Mouse (Mus musculus) forebrain, postnatal 0 days (tissue): Measurements from ENCODE around the gene Gas7. TPM values are rescaled to one million over a fixed set of nuclear protein-coding genes. Genes with fewer than 3 reads are reported as not detected.

Experiments used
- ATAC-seq: fragments of 200-750 bp; cut with Nextera tagmentation; 2 replicates; pipeline ENCODE4 v1.8.0; 2017; ENCODE audit warnings: mild to moderate bottlenecking, moderate library complexity
- DNase-seq: peaks from one replicate; pipeline ENCODE4 v3.0.0-alpha.2; 2015
- H3K27ac ChIP-seq: fragments of 300-500 bp; sonication (generic); 2 replicates; pipeline ENCODE4 v1.5.1; 2014; ENCODE audit warnings: low read depth, mild to moderate bottlenecking, antibody characterized with exemption, low read length, moderate library complexity, mixed read lengths
- H3K27me3 ChIP-seq: fragments of 300-500 bp; sonication (generic); 2 replicates; pipeline ENCODE4 v1.6.1; 2014; ENCODE audit warnings: mild to moderate bottlenecking, low read length, mixed read lengths; ENCODE audit not compliant: insufficient read depth
- H3K36me3 ChIP-seq: fragments of 300-500 bp; sonication (generic); 2 replicates; pipeline ENCODE4 v1.6.1; 2014; ENCODE audit warnings: mild to moderate bottlenecking, moderate library complexity; ENCODE audit not compliant: insufficient read depth
- H3K4me1 ChIP-seq: fragments of 300-500 bp; sonication (generic); 2 replicates; pipeline ENCODE4 v1.6.1; 2014; ENCODE audit warnings: antibody characterized with exemption; ENCODE audit not compliant: insufficient read depth
- H3K4me2 ChIP-seq: fragments of 300-500 bp; sonication (generic); 2 replicates; pipeline ENCODE4 v1.6.1; 2014; ENCODE audit warnings: low read depth, mild to moderate bottlenecking, moderate library complexity
- H3K4me3 ChIP-seq: fragments of 300-500 bp; sonication (generic); 2 replicates; pipeline ENCODE4 v1.5.1; 2014; ENCODE audit warnings: low read depth, low read length, mixed read lengths
- H3K9ac ChIP-seq: fragments of 300-500 bp; sonication (generic); 2 replicates; pipeline ENCODE4 v1.6.1; 2014; ENCODE audit warnings: mild to moderate bottlenecking
- H3K9me3 ChIP-seq: fragments of 300-500 bp; sonication (generic); 2 replicates; pipeline ENCODE4 v1.6.1; 2016; ENCODE audit warnings: low read length
- CTCF ChIP-seq: sonication (generic); IDR thresholded peaks from 2 replicates; pipeline ENCODE4 v1.5.1; 2016; ENCODE audit warnings: antibody characterized with exemption, control low read depth, low read depth
- WGBS: fragments of 180-500 bp; shearing (Covaris S2); extraction: QIAGEN DNeasy Blood & Tissue Kit; methylation state at CpG from one replicate; pipeline ENCODE4 v1.1.7; 2014; 5-methylcytosine and 5-hydroxymethylcytosine counted together
- polyA plus RNA-seq: library from polyadenylated mRNA; unstranded; fragments of >200 nt; fragmentation: Nextera tagmentation; extraction: Ambion mirVana; gene quantifications from 2 replicates; pipeline ENCODE4 v1.2.1, GENCODE M21; 2015
- total RNA-seq: library from RNA; depleted of rRNA; stranded (reverse); fragments of >200 nt; gene quantifications from 2 replicates; pipeline ENCODE4 v1.2.3, GENCODE M21; 2014

Gene Gas7
- total and polyA plus RNA-seq, 2 experiments from 2014 or later: 124 to 176 TPM

DNA sequence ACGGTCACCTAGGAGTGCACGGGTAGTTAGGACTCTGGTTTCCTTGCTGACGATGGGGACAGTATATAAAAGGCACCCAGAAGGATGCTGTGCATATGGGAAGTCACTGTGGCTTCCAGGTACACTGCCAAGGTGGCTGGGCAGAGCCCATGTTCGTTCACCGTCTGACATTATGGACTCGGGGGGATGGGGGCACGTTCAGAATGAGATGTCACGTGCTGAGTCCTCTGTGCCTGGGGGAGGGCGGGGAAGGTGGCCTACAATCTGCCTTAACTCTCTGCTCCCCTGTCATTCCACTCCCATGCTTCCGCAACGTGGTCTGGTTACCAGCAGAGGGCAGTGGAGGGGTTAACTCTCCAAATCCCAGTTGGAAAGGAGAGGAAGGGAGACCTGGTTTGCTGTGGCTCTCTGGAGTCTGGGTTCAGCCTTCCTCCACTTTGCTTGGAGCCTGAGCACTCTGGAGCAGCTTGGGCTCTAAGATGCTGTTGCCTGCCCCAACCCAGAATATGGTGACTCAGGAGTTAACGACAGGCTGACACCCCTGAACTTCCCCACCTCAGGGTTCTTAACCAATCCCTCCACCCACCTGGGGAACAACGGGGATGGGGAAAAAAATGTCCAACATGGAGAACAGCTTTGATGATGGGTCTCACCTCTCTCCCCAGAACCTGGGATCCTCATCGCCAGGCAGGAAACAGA, 197.1 kb downstream of the Gas7 start:
- no peak overlapping the region; the same call in 1 of the 2 replicates for H3K27ac ChIP-seq
- H3K4me2 ChIP-seq: peak overlapping the region; percentile 23; the same call in 1 of the 2 replicates
- no peaks in the 10 kb centered on the region; the same call in 1 of the 2 replicates for H3K36me3 ChIP-seq
- WGBS: 12% methylated on average over 14 of the region's 14 CpGs
- ATAC-seq (peak; percentile 34; the same call in 1 of the 2 replicates), DNase-seq (peak; percentile 70)
- H3K27me3 ChIP-seq: no peaks in the 10 kb centered on the region
- no peak overlapping the region for H3K9ac ChIP-seq
- TF ChIP-seq CTCF: peak; percentile 82
- H3K4me1 ChIP-seq: peaks cover 10% of the 10 kb centered on the region; the same call in 1 of the 2 replicates
- no peaks in the 10 kb centered on the region for H3K9me3 ChIP-seq
- no peak overlapping the region for H3K4me3 ChIP-seq

GRCm38 (mm10) chr11:67652893-67653255, 197.6 kb downstream of the Gas7 start:
- Histone ChIP-seq H3K4me3 (no peak overlapping the region), H3K9ac (no peak overlapping the region), H3K9me3 (no peaks in the 10 kb centered on the region), H3K4me1 (peaks cover 10% of the 10 kb centered on the region; the same call in 1 of the 2 replicates), H3K27me3 (no peaks in the 10 kb centered on the region), H3K27ac (no peak overlapping the region; the same call in 1 of the 2 replicates), H3K4me2 (peak overlapping the region; percentile 23; the same call in 1 of the 2 replicates), H3K36me3 (no peaks in the 10 kb centered on the region; the same call in 1 of the 2 replicates)
- 27% methylated on average over 6 of the region's 6 CpGs for WGBS
- ATAC-seq: 0 out of 2 replicates have a peak, but pooled peaks have one; percentile 16
- DNase-seq: no peak
- no peak for TF ChIP-seq CTCF

DNA sequence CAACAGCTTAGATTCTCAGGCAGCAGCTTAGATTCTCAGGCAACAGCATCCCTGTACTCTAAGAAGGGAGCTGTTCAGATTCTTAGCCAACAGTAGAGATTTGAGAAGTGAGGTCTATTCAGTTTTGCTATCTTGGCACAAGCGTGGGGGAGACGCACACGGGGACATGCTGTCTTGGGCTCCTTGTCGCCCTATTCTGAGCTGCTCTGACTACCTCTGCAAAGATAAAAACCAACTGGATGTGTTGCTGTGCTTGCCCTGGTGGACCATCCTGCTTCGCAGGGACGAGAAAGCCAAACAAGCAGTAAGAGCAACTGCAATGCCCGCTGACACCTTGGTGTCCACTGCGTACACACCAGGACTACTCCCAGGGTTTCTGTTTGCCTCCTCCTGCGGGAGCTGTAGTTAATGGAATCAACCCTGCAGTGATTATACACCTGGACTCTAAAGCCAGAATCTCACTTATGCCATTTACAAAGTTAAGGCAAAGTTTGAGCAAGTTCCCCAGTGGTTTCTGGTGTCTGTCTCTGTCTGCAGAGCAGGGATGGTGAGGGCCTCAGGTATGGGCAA, 198.4 kb downstream of the Gas7 start:
- H3K9me3 ChIP-seq: no peaks in the 10 kb centered on the region
- no peak overlapping the region for H3K4me3 ChIP-seq
- no peaks in the 10 kb centered on the region; the same call in 1 of the 2 replicates for H3K36me3 ChIP-seq
- 87% methylated on average over 9 of the region's 9 CpGs for WGBS
- no peak overlapping the region for H3K27ac ChIP-seq
- H3K4me1 ChIP-seq: peaks cover 10% of the 10 kb centered on the region; the same call in 1 of the 2 replicates
- no peak overlapping the region for H3K9ac ChIP-seq
- H3K27me3 ChIP-seq: no peaks in the 10 kb centered on the region
- DNase-seq (no peak), ATAC-seq (no peak)
- H3K4me2 ChIP-seq: no peak overlapping the region
- TF ChIP-seq CTCF: no peak

DNA sequence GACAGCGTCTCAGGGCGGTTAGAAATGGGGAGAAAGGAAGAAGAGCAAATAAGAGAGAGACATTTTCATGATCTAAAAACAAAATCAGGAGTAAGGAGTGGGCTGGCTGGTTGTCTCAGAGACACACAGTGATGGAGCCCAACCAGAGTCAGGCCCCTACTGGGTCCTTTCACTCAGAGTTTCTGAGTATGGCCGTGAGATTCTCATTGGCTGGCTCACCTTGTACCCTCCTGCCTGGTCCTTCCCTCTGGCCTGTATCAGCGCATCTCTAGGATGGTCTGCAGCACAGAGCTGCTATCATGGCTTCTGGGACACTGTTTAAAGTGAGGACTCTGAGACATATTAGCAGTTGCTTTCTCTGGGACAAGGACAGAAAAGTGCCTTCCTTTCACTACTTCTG, 199.3 kb downstream of the Gas7 start:
- no peak overlapping the region for H3K9ac ChIP-seq
- no peak overlapping the region for H3K4me3 ChIP-seq
- DNase-seq (no peak), ATAC-seq (no peak)
- WGBS: 89% methylated on average over 4 of the region's 4 CpGs
- peaks cover 10% of the 10 kb centered on the region; the same call in 1 of the 2 replicates for H3K4me1 ChIP-seq
- H3K27me3 ChIP-seq: no peaks in the 10 kb centered on the region
- TF ChIP-seq CTCF: no peak
- H3K27ac ChIP-seq: no peak overlapping the region
- no peaks in the 10 kb centered on the region; the same call in 1 of the 2 replicates for H3K36me3 ChIP-seq
- H3K4me2 ChIP-seq: no peak overlapping the region
- H3K9me3 ChIP-seq: no peaks in the 10 kb centered on the region

DNA sequence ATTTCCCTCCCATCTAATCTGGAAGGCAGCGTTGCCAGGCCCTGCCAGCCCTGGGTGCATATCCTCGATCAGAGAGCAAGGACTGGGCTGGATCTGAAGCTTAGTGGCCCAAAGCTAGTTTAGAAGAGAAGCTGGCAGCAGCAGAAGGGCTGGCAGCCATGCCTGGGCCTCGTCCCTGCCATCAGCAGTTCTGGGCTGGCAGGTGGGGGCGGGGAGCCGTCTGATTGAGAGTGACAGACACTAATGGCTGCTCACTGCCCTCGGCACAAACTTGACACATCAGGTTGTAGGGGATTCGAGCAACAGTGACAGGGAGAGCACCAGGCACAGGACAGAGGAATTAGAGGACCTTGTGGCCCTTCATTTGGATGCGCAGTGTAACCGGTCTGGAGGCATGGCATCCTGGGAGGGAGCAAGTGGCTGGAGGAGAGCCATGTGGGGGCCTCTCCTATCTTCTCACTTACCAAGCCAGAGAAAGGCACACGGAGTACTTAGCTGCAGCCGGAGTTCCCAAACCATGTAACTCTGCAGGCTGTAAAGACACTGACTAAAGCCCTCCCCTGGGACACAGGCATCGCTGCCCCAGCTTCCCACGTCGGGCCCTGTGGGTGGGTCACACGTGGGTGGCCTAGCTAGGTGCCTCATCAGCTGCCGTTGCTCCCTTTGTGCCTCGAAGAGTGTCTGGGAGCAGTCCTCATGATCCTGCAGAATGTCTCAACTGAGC, 200.2 kb downstream of the Gas7 start:
- ATAC-seq: peak; percentile 35; the same call in 1 of the 2 replicates
- Histone ChIP-seq H3K4me3 (no peak overlapping the region), H3K4me1 (peaks cover 10% of the 10 kb centered on the region; the same call in 1 of the 2 replicates), H3K9ac (no peak overlapping the region), H3K4me2 (no peak overlapping the region), H3K27me3 (no peaks in the 10 kb centered on the region), H3K9me3 (no peaks in the 10 kb centered on the region), H3K27ac (no peak overlapping the region), H3K36me3 (peaks cover 6% of the 10 kb centered on the region)
- TF ChIP-seq CTCF: no peak
- WGBS: 50% methylated on average over 17 of the region's 17 CpGs
- DNase-seq: peak; percentile 65

GRCm38 (mm10) chr11:67656366-67656765, 201.1 kb downstream of the Gas7 start:
- Histone ChIP-seq H3K9me3 (no peaks in the 10 kb centered on the region), H3K9ac (no peak overlapping the region), H3K4me1 (peaks cover 10% of the 10 kb centered on the region; the same call in 1 of the 2 replicates), H3K27ac (no peak overlapping the region), H3K27me3 (no peaks in the 10 kb centered on the region), H3K36me3 (peaks cover 16% of the 10 kb centered on the region), H3K4me3 (no peak overlapping the region), H3K4me2 (no peak overlapping the region)
- TF ChIP-seq CTCF: no peak
- DNase-seq (no peak), ATAC-seq (no peak)
- 92% methylated on average over 7 of the region's 7 CpGs for WGBS
